Mouse (Mus musculus) T-helper 17 cell (primary cell): Measurements from ENCODE around the gene 4933402D24Rik.

ENCODE experiments used
- in situ Hi-C, 2 experiments: fragments of 300-600 bp; cut with MboI, MseI; formaldehyde crosslinking; loops; 1 replicate in 1 of 2; 2 replicates in 1 of 2; pipeline ENCODE4 v1.15.1; 2025; ENCODE audit warnings: high pct_unique_total_duplicates in 2 of 2

Gene 4933402D24Rik

GRCm38 (mm10) chr1:63769167-63769566 is at the start of gene 4933402D24Rik:
Gene 4933402D24Rik (minus strand): TSS chr1:63769267.
- in situ Hi-C loops, result loop anchor here in 1 of 2 experiments (25.0 kb wide), 1 partner anchor 943 kb away; no protein-coding TSS in a partner anchor

GRCm38 (mm10) chr1:63808584-63808983 is 39.5 kb upstream of the 4933402D24Rik start:
- in situ Hi-C loops, result loop anchor here in 1 of 2 experiments (5.0 kb wide), 1 partner anchor 49 kb away; no protein-coding TSS in a partner anchor

GRCm38 (mm10) chr1:63805095-63805494 is 36.0 kb upstream of the 4933402D24Rik start:
- in situ Hi-C loops, result loop anchor here in 1 of 2 experiments (5.0 kb wide), 1 partner anchor 52 kb away; no protein-coding TSS in a partner anchor

GRCm38 (mm10) chr1:63794326-63794725 is 25.3 kb upstream of the 4933402D24Rik start:
- in situ Hi-C loops, result no loop called here

GRCm38 (mm10) chr1:63776902-63777630 is 8.0 kb upstream of the 4933402D24Rik start:
- in situ Hi-C loops, result no loop called here

- in situ Hi-C loops, result no loop called here
Measured at GRCm38 (mm10) chr1:63776396-63776795, 7.3 kb upstream of the 4933402D24Rik start.

- in situ Hi-C loops, result loop anchor here in 1 of 2 experiments (25.0 kb wide), 1 partner anchor 942 kb away; no protein-coding TSS in a partner anchor
Measured at GRCm38 (mm10) chr1:63770309-63770708, 1.2 kb upstream of the 4933402D24Rik start.

GRCm38 (mm10) chr1:63768112-63768511 is 955 bp downstream of the 4933402D24Rik start:
- in situ Hi-C loops, result loop anchor here in 1 of 2 experiments (25.0 kb wide), 1 partner anchor 944 kb away; no protein-coding TSS in a partner anchor

- in situ Hi-C loops, result loop anchor here (5.0 to 25.0 kb wide), 2 partner anchors 683 to 948 kb away; no protein-coding TSS in a partner anchor
Measured at GRCm38 (mm10) chr1:63764395-63764794, 4.7 kb downstream of the 4933402D24Rik start.

GRCm38 (mm10) chr1:63763881-63764386 is 5.1 kb downstream of the 4933402D24Rik start:
- in situ Hi-C loops, result loop anchor here (5.0 to 25.0 kb wide), 2 partner anchors 683 to 948 kb away; no protein-coding TSS in a partner anchor

- in situ Hi-C loops, result loop anchor here (5.0 to 25.0 kb wide), 2 partner anchors 684 to 949 kb away; no protein-coding TSS in a partner anchor
Measured at GRCm38 (mm10) chr1:63763212-63763694, 5.8 kb downstream of the 4933402D24Rik start.

- in situ Hi-C loops, result loop anchor here in 1 of 2 experiments (10.0 to 25.0 kb wide), 2 partner anchors 389 to 956 kb away; no protein-coding TSS in a partner anchor
Measured at GRCm38 (mm10) chr1:63756005-63756404, 13.1 kb downstream of the 4933402D24Rik start.

- in situ Hi-C loops, result no loop called here
Measured at GRCm38 (mm10) chr1:63730240-63730771, 38.8 kb downstream of the 4933402D24Rik start, which contains the start of the genes Mdh1b and Fastkd2. Gene Mdh1b (minus strand): TSS chr1:63730318. Gene Fastkd2 (plus strand): TSS chr1:63730614.

GRCm38 (mm10) chr1:63729796-63730195 is 39.3 kb downstream of the 4933402D24Rik start:
- in situ Hi-C loops, result no loop called here

- in situ Hi-C loops, result no loop called here
Measured at GRCm38 (mm10) chr1:63720161-63720560, 48.9 kb downstream of the 4933402D24Rik start.

- in situ Hi-C loops, result no loop called here
Measured at GRCm38 (mm10) chr1:63708876-63709275, 60.2 kb downstream of the 4933402D24Rik start.

GRCm38 (mm10) chr1:63705733-63706132 is 63.3 kb downstream of the 4933402D24Rik start:
- in situ Hi-C loops, result no loop called here
